Mouse (Mus musculus) testis, adult 2 months (tissue): ENCODE data around the gene Larp1.

Source experiments
- CTCF ChIP-seq: fragments of 200-500 bp; IDR thresholded peaks from 2 replicates; pipeline ENCODE4 v1.5.1; 2012; ENCODE audit warnings: low read depth, mild to moderate bottlenecking, inconsistent platforms, low read length, moderate library complexity; ENCODE audit not compliant: control insufficient read depth, insufficient read depth, insufficient replicate concordance
- POLR2A ChIP-seq: fragments of 200-500 bp; IDR thresholded peaks from 2 replicates; pipeline ENCODE4 v1.6.1; 2012; ENCODE audit warnings: low read depth, mild to moderate bottlenecking, inconsistent platforms, low read length, moderate library complexity; ENCODE audit not compliant: control insufficient read depth

DNA sequence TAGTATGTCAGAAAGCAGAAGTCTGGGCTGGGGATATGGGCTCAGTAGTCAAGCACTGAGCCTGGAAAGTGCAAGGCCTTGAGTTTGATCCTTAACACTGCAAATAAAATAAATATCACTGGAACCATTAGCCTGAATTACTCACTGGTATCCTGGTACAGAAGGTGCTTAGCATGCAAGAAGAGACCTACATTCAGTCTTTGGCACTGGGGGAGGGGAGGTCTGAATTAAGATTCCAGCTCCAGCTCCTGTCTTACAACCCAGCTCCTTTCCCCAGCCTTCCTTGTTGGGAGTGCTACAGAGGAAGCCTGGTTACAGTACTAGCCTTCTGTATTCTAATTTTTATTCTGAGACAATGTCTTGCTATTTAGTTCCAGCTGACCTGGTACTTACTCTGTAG, 3.8 kb upstream of the Larp1 start:
- TF ChIP-seq CTCF (no peak), POLR2A (no peak)
